Mouse (Mus musculus): ENCODE measurements around the gene Atp1b1.

The Atp1b1 gene

DNA sequence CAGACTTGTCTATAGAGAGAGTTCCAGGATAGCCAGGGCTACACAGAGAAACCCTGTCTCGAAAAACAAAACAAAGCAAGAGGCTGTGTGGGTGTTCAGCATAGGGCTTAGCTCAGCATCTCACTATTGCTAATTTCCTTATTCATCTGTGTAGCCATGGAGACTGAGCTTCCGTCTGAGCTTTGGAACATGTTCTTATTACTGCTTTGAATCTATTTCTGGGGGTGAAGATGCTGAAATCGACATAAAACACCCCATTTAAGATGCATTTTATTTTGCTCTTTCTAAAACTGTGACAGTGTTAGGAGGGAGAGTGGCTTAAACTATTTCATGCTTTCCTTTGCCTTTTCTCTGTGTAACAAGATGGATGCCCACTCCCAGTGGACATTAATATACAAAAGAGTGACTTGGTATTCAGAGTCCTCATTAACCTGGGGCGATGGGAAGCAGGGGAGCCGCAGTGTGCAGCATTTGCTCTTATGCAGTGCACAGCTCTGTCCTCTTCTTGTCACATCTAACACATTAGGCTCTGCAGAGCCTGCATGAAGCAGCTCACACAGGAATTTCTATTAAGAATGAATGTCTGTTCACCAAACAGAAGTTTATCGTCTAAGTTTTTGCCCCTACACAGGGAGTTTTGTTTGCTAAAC lies 62.9 kb downstream of the Atp1b1 start:
- no peak for DNase-seq (ENCODE audit: low spot score in 2 of 2)

DNA sequence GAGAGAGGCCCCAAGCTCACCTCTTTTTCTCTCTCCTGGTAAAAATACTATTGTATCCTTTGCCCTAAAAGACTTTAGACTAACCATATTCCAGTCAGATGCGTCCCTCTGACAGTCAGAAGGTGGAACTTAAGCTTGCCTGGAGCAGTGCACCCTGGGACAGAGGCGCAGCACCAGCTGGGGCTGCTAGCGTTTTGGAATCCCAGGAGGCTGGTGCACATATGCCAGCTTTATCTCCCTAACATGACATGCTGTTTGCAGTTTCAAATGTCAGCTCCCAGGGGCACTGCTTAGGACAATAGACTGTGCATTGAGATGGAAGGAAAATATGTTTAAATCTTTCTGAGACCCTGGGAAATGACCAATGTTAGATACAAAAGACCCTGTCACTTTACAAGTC lies 66.0 kb downstream of the Atp1b1 start:
- no peak for DNase-seq (ENCODE audit: low spot score in 2 of 2)

- DNase-seq (ENCODE audit: low spot score in 2 of 2), result no peak
Observed at GRCm38 (mm10) chr1:164389743-164390142, 68.4 kb downstream of the Atp1b1 start.
